Mouse (Mus musculus) stomach, embryonic 16.5 days (tissue): ENCODE data around the gene Trip6. TPM values are rescaled to one million over a fixed set of nuclear protein-coding genes. Genes with fewer than 3 reads are reported as not detected.
A peak's percentile ranks its signal among the peaks of the same experiment; 100 is the strongest.

ENCODE experiments used
- ATAC-seq: fragments of 200-750 bp; cut with Nextera tagmentation; 2 replicates; pipeline ENCODE4 v1.8.0; 2017; ENCODE audit warnings: moderate number of reproducible peaks, moderate TSS enrichment; ENCODE audit not compliant: insufficient read depth, low FRiP score
- H3K27ac ChIP-seq: fragments of 300-500 bp; sonication (generic); 2 replicates; pipeline ENCODE4 v1.5.1; 2014; ENCODE audit warnings: low read length
- H3K27me3 ChIP-seq: fragments of 300-500 bp; sonication (generic); 2 replicates; pipeline ENCODE4 v1.6.1; 2014; ENCODE audit warnings: low read length, control low read depth, mixed read lengths; ENCODE audit not compliant: control insufficient read depth, insufficient read depth
- H3K36me3 ChIP-seq: fragments of 300-500 bp; sonication (generic); 2 replicates; pipeline ENCODE4 v1.6.1; 2014; ENCODE audit warnings: low read length; ENCODE audit not compliant: control insufficient read depth, insufficient read depth
- H3K4me1 ChIP-seq: fragments of 300-500 bp; sonication (generic); 2 replicates; pipeline ENCODE4 v1.6.1; 2014; ENCODE audit warnings: low read length, control low read depth, mixed read lengths; ENCODE audit not compliant: control insufficient read depth, insufficient read depth
- H3K4me2 ChIP-seq: fragments of 300-500 bp; sonication (generic); 2 replicates; pipeline ENCODE4 v1.6.1; 2014; ENCODE audit warnings: low read depth, low read length, mixed read lengths
- H3K4me3 ChIP-seq: fragments of 300-500 bp; sonication (generic); replicated peaks from 2 replicates; pipeline ENCODE4 v1.5.1; 2014; ENCODE audit warnings: mild to moderate bottlenecking, low read length
- H3K9ac ChIP-seq: fragments of 300-500 bp; sonication (generic); 2 replicates; pipeline ENCODE4 v1.6.1; 2014; ENCODE audit warnings: low read length
- H3K9me3 ChIP-seq: fragments of 300-500 bp; sonication (generic); replicated peaks from 2 replicates; pipeline ENCODE4 v1.6.1; 2016; ENCODE audit warnings: low read length, control low read depth; ENCODE audit not compliant: control insufficient read depth
- WGBS: fragments of 180-500 bp; shearing (Covaris S2); extraction: QIAGEN DNeasy Blood & Tissue Kit; methylation state at CpG from one replicate; pipeline ENCODE4 v1.1.7; 2014; 5-methylcytosine and 5-hydroxymethylcytosine counted together
- microRNA-seq: library from miRNA; unstranded; fragments of <30 nt; microRNA quantifications from one replicate; pipeline ENCODE4, GENCODE M21; 2016
- polyA plus RNA-seq: library from polyadenylated mRNA; unstranded; fragments of >200 nt; fragmentation: Nextera tagmentation; extraction: Ambion mirVana; gene quantifications from 2 replicates; pipeline ENCODE4 v1.2.1, GENCODE M21; 2015

Trip6 gene
- polyA plus RNA-seq, 1 experiment from 2014 or later: 77.6 TPM

DNA sequence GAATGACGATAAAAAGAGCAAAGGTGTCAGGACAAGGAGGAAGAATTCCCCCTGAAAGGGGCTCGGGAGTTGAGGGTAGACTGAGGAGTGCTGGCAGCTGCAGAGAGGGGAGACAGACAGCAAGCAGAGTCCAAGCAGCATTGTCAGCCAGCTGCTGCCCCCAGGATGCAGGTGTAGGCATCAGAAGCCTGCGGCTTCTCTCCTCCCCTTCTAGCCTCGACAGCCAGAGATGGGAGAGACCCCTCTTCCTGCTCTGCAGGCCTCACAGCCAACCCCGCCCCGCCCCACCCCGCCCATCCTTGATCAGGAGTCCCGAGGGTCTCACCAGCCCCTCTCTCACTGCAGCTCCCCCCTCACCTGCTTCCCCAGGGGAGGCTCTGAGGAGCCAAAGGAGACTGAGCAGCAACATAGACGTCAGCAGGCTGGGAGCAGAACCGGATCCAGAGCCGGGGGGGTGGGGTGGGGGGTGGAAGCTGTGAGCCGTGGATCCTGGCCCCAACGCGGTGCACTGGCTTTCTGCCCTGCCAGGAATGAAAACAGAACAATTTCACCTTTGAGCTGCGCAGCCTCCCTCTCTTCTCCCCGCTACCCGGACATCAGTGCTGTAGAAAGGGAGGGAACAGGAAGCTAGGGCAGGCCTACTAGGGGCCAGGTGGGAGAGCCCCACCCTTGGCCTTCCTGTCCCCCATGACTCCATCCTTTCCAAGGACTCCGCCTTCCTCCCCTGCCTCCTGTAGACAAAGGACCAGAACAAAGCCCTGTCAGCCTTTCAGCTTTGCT lies 45.9 kb downstream of the Trip6 start:
- Histone ChIP-seq H3K4me3 (peak overlapping the region; percentile 3; the same call in 1 of the 2 replicates), H3K27ac (no peak overlapping the region), H3K36me3 (no peaks in the 10 kb centered on the region), H3K9me3 (no peaks in the 10 kb centered on the region), H3K9ac (peak overlapping the region; percentile 18; the same call in 1 of the 2 replicates), H3K27me3 (no peaks in the 10 kb centered on the region), H3K4me2 (peak overlapping the region; percentile 27), H3K4me1 (no peaks in the 10 kb centered on the region)
- no peak; the same call in 1 of the 2 replicates for ATAC-seq
- WGBS: 25% methylated on average over 18 of the region's 18 CpGs

DNA sequence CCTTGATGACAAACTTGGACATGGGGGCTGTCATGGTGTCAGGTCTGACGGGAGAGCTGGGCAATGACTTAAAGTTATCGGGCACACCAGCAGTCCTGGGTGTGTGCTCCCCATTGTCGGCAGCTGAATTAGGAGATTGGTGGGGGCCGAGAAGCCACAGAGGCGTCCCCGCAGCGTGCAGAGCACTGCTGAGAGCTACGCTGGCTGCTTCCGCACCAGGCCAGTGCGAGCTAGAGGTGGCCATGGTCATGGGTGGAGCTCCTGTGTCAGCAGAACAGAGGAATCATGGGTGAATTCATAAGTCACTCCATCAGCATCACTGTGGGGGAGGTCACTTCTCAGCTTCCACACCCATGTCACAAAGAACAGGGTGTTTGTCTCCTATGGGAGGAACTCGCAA lies 49.4 kb downstream of the Trip6 start:
- no peak overlapping the region for H3K9ac ChIP-seq
- no peaks in the 10 kb centered on the region for H3K4me1 ChIP-seq
- H3K4me2 ChIP-seq: no peak overlapping the region
- H3K36me3 ChIP-seq: no peaks in the 10 kb centered on the region
- no peak overlapping the region for H3K4me3 ChIP-seq
- no peaks in the 10 kb centered on the region for H3K27me3 ChIP-seq
- WGBS: 86% methylated on average over 11 of the region's 11 CpGs
- no peak for ATAC-seq
- H3K27ac ChIP-seq: no peak overlapping the region
- no peaks in the 10 kb centered on the region for H3K9me3 ChIP-seq

DNA sequence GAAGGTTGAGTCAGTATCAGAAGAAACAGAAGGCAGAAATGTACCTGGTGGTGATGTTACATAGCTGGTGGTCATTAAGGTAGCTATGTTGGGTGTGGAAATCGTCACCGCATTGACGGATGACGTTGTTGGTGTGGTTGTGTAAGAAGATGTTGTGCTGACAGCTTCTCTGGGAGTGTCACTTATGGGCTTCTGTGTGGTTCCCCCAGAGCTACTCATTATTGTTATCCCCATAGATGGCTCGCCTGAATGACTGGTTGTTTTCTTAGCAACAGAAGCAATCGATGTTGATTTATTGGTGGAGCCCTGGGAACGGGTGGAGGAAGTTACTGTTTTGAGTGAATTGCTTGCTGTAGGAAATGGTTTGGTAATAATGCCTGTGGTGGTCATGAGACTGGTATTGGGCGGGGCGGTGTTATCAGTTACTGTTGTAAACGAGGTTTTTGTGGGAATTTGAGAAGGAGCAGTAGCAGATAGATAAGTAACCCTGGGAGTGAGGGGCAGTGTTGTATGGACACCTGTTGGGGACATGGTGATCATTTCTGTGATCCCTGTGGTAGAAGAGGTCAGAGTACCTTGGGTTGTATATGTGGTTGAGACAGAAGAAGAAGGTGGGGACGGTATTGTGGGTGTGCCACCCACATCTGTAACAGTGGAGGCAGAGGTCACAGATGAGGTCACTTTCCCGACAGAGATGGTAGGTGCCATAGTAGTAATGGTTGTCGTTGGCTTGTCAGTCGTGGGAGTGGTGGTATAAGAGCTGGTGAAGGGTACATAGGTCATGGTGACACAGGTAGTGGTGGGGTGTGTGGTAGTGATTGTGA lies 50.1 kb downstream of the Trip6 start:
- no peak for ATAC-seq
- no peak overlapping the region for H3K4me2 ChIP-seq
- WGBS: 67% methylated on average over 14 of the region's 14 CpGs

More for the DNA sequence above, 50.1 kb downstream of the Trip6 start:
- no peaks in the 10 kb centered on the region for H3K4me1 ChIP-seq
- H3K4me3 ChIP-seq: no peak overlapping the region
- H3K9ac ChIP-seq: no peak overlapping the region
- H3K27ac ChIP-seq: no peak overlapping the region
- no peaks in the 10 kb centered on the region for H3K27me3 ChIP-seq
- H3K9me3 ChIP-seq: no peaks in the 10 kb centered on the region
- no peaks in the 10 kb centered on the region for H3K36me3 ChIP-seq

Small RNA genes lying within 50 kb of the gene (microRNA-seq; reads per million reads assigned to microRNA genes)
- gene Mir7036 (0.83 reads per million), gene Mir8116 (not detected)

Other genes with a start within 250 kb of the Trip6 start
- gene Serpine1, start 242.1 kb downstream of the Trip6 start, polyA plus RNA-seq: 0.24 and 0.45 TPM in 2 replicates
- gene Trim56, start 198.2 kb downstream of the Trip6 start, polyA plus RNA-seq: 8.1 and 9.3 TPM in 2 replicates
- 0.15 TPM in 1 of 2 replicates, not detected in the other for gene Muc3, start 165.1 kb downstream of the Trip6 start, polyA plus RNA-seq
- 1.1 TPM in 2 replicates for gene Muc3a, start 102.0 kb downstream of the Trip6 start, polyA plus RNA-seq
- gene Ache, start 26.9 kb downstream of the Trip6 start, polyA plus RNA-seq: 9.8 and 10.8 TPM in 2 replicates
- 7.3 and 8.6 TPM in 2 replicates for gene Ufsp1, start 19.8 kb downstream of the Trip6 start, polyA plus RNA-seq
- 113 and 116 TPM in 2 replicates for gene Srrt, start 6.7 kb downstream of the Trip6 start, polyA plus RNA-seq
- gene Slc12a9, start 19.2 kb upstream of the Trip6 start, polyA plus RNA-seq: 12.6 and 13.7 TPM in 2 replicates
- gene Ephb4, start 35.7 kb upstream of the Trip6 start, polyA plus RNA-seq: 31.3 and 31.6 TPM in 2 replicates
- gene Zan, start 162.7 kb upstream of the Trip6 start, polyA plus RNA-seq: 0.99 TPM in 2 replicates
- gene Pop7, start 188.1 kb upstream of the Trip6 start, polyA plus RNA-seq: 46.4 and 48.1 TPM in 2 replicates
- gene Gigyf1, start 204.1 kb upstream of the Trip6 start, polyA plus RNA-seq: 7.7 and 9.0 TPM in 2 replicates
- not detected in 2 replicates for gene Epo, start 218.8 kb upstream of the Trip6 start, polyA plus RNA-seq
- 257 and 284 TPM in 2 replicates for gene Gnb2, start 219.1 kb upstream of the Trip6 start, polyA plus RNA-seq
- 3.6 TPM in 2 replicates for gene Actl6b, start 239.1 kb upstream of the Trip6 start, polyA plus RNA-seq